Comparison of ENCODE assay signal across 21 mouse cellular contexts in genomic region chr8:121123113-121123512, GRCm38 (mm10). TPM values are rescaled to one million over a fixed set of nuclear protein-coding genes. Genes with fewer than 3 reads are reported as not detected.
DNase-seq lines count a peak whose midpoint lies in the region; ATAC-seq and TF ChIP-seq lines count a peak whose summit lies in the region.
"Had no signal": no experiment of that assay in that cellular context is flagged by ENCODE, and none has a peak within 500 bp of the region (broad histone marks: within the 10 kb centered on the region; RNA-seq: fewer than 3 reads in every experiment).

No protein-coding gene starts in this region.

- TF ChIP-seq CTCF in kidney, postnatal 0 days (IDR thresholded peaks at IDR 0.05; ENCODE audit: low read depth), result no peak
- TF ChIP-seq CTCF in kidney, adult 2 months (conservative IDR thresholded peaks at IDR 0.05; ENCODE audit: insufficient read depth, insufficient read length, low read depth, low read length), result no peak
- TF ChIP-seq CTCF in embryonic fibroblast, embryonic 13.5 days (IDR thresholded peaks at IDR 0.05; ENCODE audit: borderline replicate concordance, insufficient read depth, low read length), result no peak

- no peak overlapping the region for H3K4me3 ChIP-seq in kidney, embryonic 14.5 days (ENCODE audit: low read length)
- H3K4me3 ChIP-seq in kidney, postnatal 0 days (replicated peaks; ENCODE audit: low read depth, low read length), result no peak overlapping the region
- no peak overlapping the region for H3K4me3 ChIP-seq in kidney, adult 2 months (ENCODE audit: insufficient read depth, low read depth, low read length)
- no peak overlapping the region for H3K4me3 ChIP-seq in embryonic fibroblast, embryonic 13.5 days (ENCODE audit: insufficient read depth, low read length)
- H3K4me3 ChIP-seq: gastrocnemius, adult 2 months; heart, adult 2 months; heart, embryonic 10.5 days; hindbrain, embryonic 10.5 days; hindbrain, embryonic 13.5 days had no signal

- H3K4me2 ChIP-seq in kidney, embryonic 14.5 days (replicated peaks; ENCODE audit: low read depth, low read length), result peak overlapping the region; percentile 57; the same call in 1 of the 2 replicates
- peak overlapping the region; percentile 71; the same call in 1 of the 2 replicates for H3K4me2 ChIP-seq in kidney, postnatal 0 days (ENCODE audit: low read length)
- H3K4me2 ChIP-seq: hindbrain, embryonic 13.5 days had no signal

- WGBS in kidney, embryonic 14.5 days, result 73% methylated on average over 2 of the region's 2 CpGs
- WGBS in kidney, postnatal 0 days, result 91% methylated on average over 2 of the region's 2 CpGs
- 91% methylated on average over 2 of the region's 2 CpGs for WGBS in kidney, adult 2 months

- no peak for TF ChIP-seq POLR2A in kidney, adult 2 months (IDR thresholded peaks at IDR 0.05; ENCODE audit: low read depth, low read length)
- TF ChIP-seq POLR2A in embryonic fibroblast, embryonic 13.5 days (IDR thresholded peaks at IDR 0.05; ENCODE audit: low read depth, low read length), result no peak

- no peak for DNase-seq in kidney, adult 8-10 months
- DNase-seq in kidney, postnatal 0 days (ENCODE audit: low spot score), result no peak
- DNase-seq in kidney, adult 2 months, result no peak
- DNase-seq in yolk sac, embryonic 10.5 days (ENCODE audit: low spot score), result no peak
- DNase-seq: adrenal gland, postnatal 10 days; adrenal gland, postnatal 36 days; cerebellum, adult 18-20 months; cerebellum, adult 9-10 months; cerebellum, postnatal 14 days; forebrain, postnatal 0 days; gastrocnemius, adult 2 months; gastrocnemius, postnatal 14 days; heart, adult 2 months had no signal

- H3K4me1 ChIP-seq in kidney, embryonic 14.5 days (ENCODE audit: control insufficient read depth, insufficient read depth, low read length), result peaks cover 46% of the 10 kb centered on the region
- H3K4me1 ChIP-seq in kidney, postnatal 0 days (replicated peaks; ENCODE audit: insufficient read depth, low read length), result peaks cover 24% of the 10 kb centered on the region
- H3K4me1 ChIP-seq in kidney, adult 2 months (ENCODE audit: control insufficient read depth, insufficient read depth, low read length), result no peaks in the 10 kb centered on the region
- peaks cover 3% of the 10 kb centered on the region for H3K4me1 ChIP-seq in embryonic fibroblast, embryonic 13.5 days (ENCODE audit: control insufficient read depth, insufficient read depth, low read length)

- H3K36me3 ChIP-seq in kidney, embryonic 14.5 days (ENCODE audit: control insufficient read depth, insufficient read depth, low read length), result peaks cover 33% of the 10 kb centered on the region
- peaks cover 10% of the 10 kb centered on the region; the same call in 1 of the 2 replicates for H3K36me3 ChIP-seq in kidney, postnatal 0 days (ENCODE audit: insufficient read depth, low read length)
- no peaks in the 10 kb centered on the region for H3K36me3 ChIP-seq in kidney, adult 2 months (ENCODE audit: control insufficient read depth, insufficient read depth, low read length)
- H3K36me3 ChIP-seq: hindbrain, embryonic 10.5 days; hindbrain, embryonic 13.5 days had no signal

- H3K9ac ChIP-seq in kidney, embryonic 14.5 days (ENCODE audit: low read depth, low read length), result no peak overlapping the region
- H3K9ac ChIP-seq in kidney, postnatal 0 days (ENCODE audit: low read depth, low read length), result no peak overlapping the region
- H3K9ac ChIP-seq: forebrain, postnatal 0 days; hindbrain, embryonic 13.5 days had no signal

- no peaks in the 10 kb centered on the region for H3K9me3 ChIP-seq in kidney, embryonic 14.5 days (ENCODE audit: control insufficient read depth, low read length)
- H3K9me3 ChIP-seq in kidney, postnatal 0 days (replicated peaks; ENCODE audit: low read length), result no peaks in the 10 kb centered on the region
- H3K9me3 ChIP-seq: heart, embryonic 10.5 days; hindbrain, embryonic 10.5 days had no signal

- ATAC-seq in kidney, embryonic 14.5 days (ENCODE audit: low FRiP score, low TSS enrichment), result no peak
- ATAC-seq in kidney, postnatal 0 days (replicated peaks; ENCODE audit: low FRiP score, low read depth), result no peak
- ATAC-seq: CD4-positive, CD25-positive, alpha-beta regulatory T cell, adult 4 months; forebrain, embryonic 14.5 days; forebrain, postnatal 0 days; hindbrain, embryonic 16.5 days had no signal

- H3K27ac ChIP-seq in kidney, embryonic 14.5 days (ENCODE audit: low read depth, low read length), result no peak overlapping the region
- H3K27ac ChIP-seq in kidney, postnatal 0 days, result no peak overlapping the region
- no peak overlapping the region for H3K27ac ChIP-seq in kidney, adult 2 months (ENCODE audit: insufficient read depth, low read depth, low read length)
- 0 out of 2 replicates have a peak overlapping the region, but pooled peaks have one; percentile 6 for H3K27ac ChIP-seq in embryonic fibroblast, embryonic 13.5 days (ENCODE audit: insufficient read depth, low read length)
- H3K27ac ChIP-seq: gastrocnemius, adult 2 months; heart, adult 2 months; heart, embryonic 10.5 days; hindbrain, embryonic 10.5 days; hindbrain, embryonic 13.5 days had no signal

- peaks cover 24% of the 10 kb centered on the region for H3K27me3 ChIP-seq in kidney, embryonic 14.5 days (ENCODE audit: control insufficient read depth, insufficient read depth, low read length)
- peaks cover 12% of the 10 kb centered on the region for H3K27me3 ChIP-seq in kidney, postnatal 0 days (ENCODE audit: insufficient read depth, low read length)
- H3K27me3 ChIP-seq in kidney, adult 2 months (replicated peaks; ENCODE audit: control insufficient read depth, insufficient read depth, low read length), result 0 out of 2 replicates have a peak, but pooled peaks cover 1% of the 10 kb centered on the region

RNA-seq across cellular contexts. Expression of gene Foxl1, which starts 4.6 kb away (rescaled TPM):
- 6.6 and 7.1 TPM in 2 replicates for polyA plus RNA-seq in kidney, embryonic 14.5 days (2014; fragmentation: Nextera tagmentation; extraction: Ambion mirVana)
- polyA plus RNA-seq in kidney, postnatal 0 days (2015; fragmentation: Nextera tagmentation; extraction: Ambion mirVana), result 6.4 and 8.3 TPM in 2 replicates
- polyA plus RNA-seq in kidney, adult 2 months (2012; rRNA removed), result 0.75 and 1.2 TPM in 2 replicates
- 1.1 and 2.0 TPM in 2 replicates for polyA plus RNA-seq in embryonic fibroblast, embryonic 13.5 days (2011; ENCODE audit: insufficient read length, low read depth, missing spikeins)
- polyA plus RNA-seq: CD4-positive, CD25-positive, alpha-beta regulatory T cell, adult 4 months; forebrain, postnatal 0 days had no signal

RNA-seq across cellular contexts. Expression of gene Foxc2, which starts 7.1 kb away (rescaled TPM):
- 48.3 and 52.3 TPM in 2 replicates for polyA plus RNA-seq in kidney, embryonic 14.5 days (2014; fragmentation: Nextera tagmentation; extraction: Ambion mirVana)
- 33.0 and 42.5 TPM in 2 replicates for polyA plus RNA-seq in kidney, postnatal 0 days (2015; fragmentation: Nextera tagmentation; extraction: Ambion mirVana)
- polyA plus RNA-seq in kidney, adult 2 months (2012; rRNA removed), result 5.8 and 7.4 TPM in 2 replicates
- polyA plus RNA-seq in embryonic fibroblast, embryonic 13.5 days (2011; ENCODE audit: insufficient read length, low read depth, missing spikeins), result 14.6 and 18.1 TPM in 2 replicates
- polyA plus RNA-seq: CD4-positive, CD25-positive, alpha-beta regulatory T cell, adult 4 months had no signal

RNA-seq across cellular contexts. Expression of gene Mthfsd, which starts 14.9 kb away (rescaled TPM):
- polyA plus RNA-seq in kidney, embryonic 14.5 days (2014; fragmentation: Nextera tagmentation; extraction: Ambion mirVana), result 67.0 and 72.8 TPM in 2 replicates
- 56.0 and 60.3 TPM in 2 replicates for polyA plus RNA-seq in kidney, postnatal 0 days (2015; fragmentation: Nextera tagmentation; extraction: Ambion mirVana)
- 44.3 and 51.4 TPM in 2 replicates for polyA plus RNA-seq in kidney, adult 2 months (2012; rRNA removed)
- polyA plus RNA-seq in embryonic fibroblast, embryonic 13.5 days (2011; ENCODE audit: insufficient read length, low read depth, missing spikeins), result 58.3 and 63.3 TPM in 2 replicates

RNA-seq across cellular contexts. Expression of gene Foxf1, which starts 38.9 kb away (rescaled TPM):
- 0.74 and 0.93 TPM in 2 replicates for polyA plus RNA-seq in kidney, embryonic 14.5 days (2014; fragmentation: Nextera tagmentation; extraction: Ambion mirVana)
- polyA plus RNA-seq in kidney, postnatal 0 days (2015; fragmentation: Nextera tagmentation; extraction: Ambion mirVana), result 0.37 and 1.1 TPM in 2 replicates
- 0.52 and 0.69 TPM in 2 replicates for polyA plus RNA-seq in kidney, adult 2 months (2012; rRNA removed)
- polyA plus RNA-seq in embryonic fibroblast, embryonic 13.5 days (2011; ENCODE audit: insufficient read length, low read depth, missing spikeins), result 6.9 TPM in 2 replicates
